Mouse (Mus musculus) right cerebral cortex, postnatal 25 days (tissue): ENCODE data around the gene Mrrf.

Experiments used
- DNase-seq: peaks from one replicate; pipeline ENCODE4 v3.0.0; 2022

Mrrf gene

GRCm38 (mm10) chr2:36136300-36136941 is at the start of gene Mrrf, which contains the start of gene Rbm18:
Gene Mrrf, plus strand, starts transcription at chr2:36136389.
Gene Rbm18, minus strand, starts transcription at chr2:36136773.
- DNase-seq, result peak; percentile 95

DNA sequence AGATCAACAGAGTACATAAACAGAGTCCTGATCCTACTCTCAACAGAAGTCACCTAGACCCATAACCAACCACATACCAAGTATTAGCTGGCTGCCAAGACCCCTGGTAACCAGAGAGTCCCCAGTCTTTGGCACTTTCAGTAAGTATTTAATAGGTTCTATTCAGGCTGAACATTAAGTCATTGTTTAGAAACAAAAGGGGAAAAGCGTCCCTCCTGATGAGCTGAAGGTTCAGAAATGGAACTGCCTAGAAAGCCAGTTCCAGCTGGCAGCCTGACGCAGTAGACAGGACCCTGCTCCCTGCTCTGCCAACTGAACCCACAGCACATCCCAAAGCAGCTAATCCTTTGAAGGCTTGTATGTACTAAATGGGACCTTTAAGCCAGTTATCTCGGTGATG is 47.0 kb upstream of the Mrrf start:
- no peak for DNase-seq

- DNase-seq, result no peak
Measured at GRCm38 (mm10) chr2:36090853-36091741, 45.1 kb upstream of the Mrrf start.

GRCm38 (mm10) chr2:36092748-36093147 is 43.4 kb upstream of the Mrrf start:
- no peak for DNase-seq

- no peak for DNase-seq
Measured at GRCm38 (mm10) chr2:36093301-36093700, 42.9 kb upstream of the Mrrf start.

GRCm38 (mm10) chr2:36093914-36094475 is 42.2 kb upstream of the Mrrf start:
- peak; percentile 38 for DNase-seq

- DNase-seq, result no peak
Measured at GRCm38 (mm10) chr2:36097129-36097815, 38.9 kb upstream of the Mrrf start.

GRCm38 (mm10) chr2:36098021-36098420 is 38.2 kb upstream of the Mrrf start:
- no peak for DNase-seq

DNA sequence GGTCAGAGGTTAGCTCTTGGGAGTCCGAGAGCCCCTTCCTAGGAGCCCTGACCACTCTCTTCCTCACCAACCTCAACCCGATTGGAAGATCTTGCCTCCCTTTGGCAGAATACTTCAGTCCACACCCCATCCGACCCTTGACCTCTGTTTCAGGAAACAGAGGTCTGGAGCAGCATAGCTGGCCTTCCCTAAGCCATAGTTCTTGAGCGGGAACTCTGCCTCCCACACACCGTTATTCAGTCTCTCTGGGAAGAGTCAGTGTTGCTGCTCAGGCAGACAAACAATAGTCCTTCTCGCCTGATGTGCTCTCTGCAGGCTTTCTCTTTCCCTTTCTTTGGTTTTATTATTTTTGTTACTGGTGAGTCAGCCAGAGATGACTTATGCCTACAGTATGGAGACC is 36.5 kb upstream of the Mrrf start:
- DNase-seq, result no peak

- no peak for DNase-seq
Measured at GRCm38 (mm10) chr2:36101866-36102558, 34.2 kb upstream of the Mrrf start.

- DNase-seq, result no peak
Measured at GRCm38 (mm10) chr2:36102559-36102946, 33.6 kb upstream of the Mrrf start.

- DNase-seq, result no peak
Measured at GRCm38 (mm10) chr2:36103069-36103554, 33.1 kb upstream of the Mrrf start.

- no peak for DNase-seq
Measured at GRCm38 (mm10) chr2:36103555-36104367, 32.4 kb upstream of the Mrrf start.

DNA sequence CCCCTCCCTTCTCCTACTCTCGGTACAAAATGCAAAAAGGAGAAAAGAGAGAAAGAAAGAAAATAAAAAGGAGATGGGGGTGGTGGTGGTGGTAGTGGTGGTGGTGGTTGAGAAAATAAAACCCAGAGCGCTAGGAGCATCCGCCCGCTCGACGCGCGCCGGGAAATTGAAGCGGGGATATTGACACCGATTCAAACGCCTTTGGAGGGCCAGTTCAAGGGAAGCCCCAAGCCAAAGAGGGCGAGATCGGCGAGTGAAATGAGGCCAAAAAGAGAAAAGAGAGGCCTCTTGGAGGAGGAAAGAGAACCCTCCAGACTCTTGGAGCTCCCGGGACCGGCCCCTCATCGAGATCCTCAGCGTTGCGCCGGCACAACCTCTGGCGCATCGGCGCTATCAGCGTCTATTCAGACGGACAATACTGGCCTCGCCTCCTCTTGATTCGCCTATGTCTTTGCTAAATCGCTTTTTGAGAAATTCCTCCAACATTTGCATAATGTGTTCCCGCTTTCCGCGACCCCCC is 31.7 kb upstream of the Mrrf start:
- no peak for DNase-seq

DNA sequence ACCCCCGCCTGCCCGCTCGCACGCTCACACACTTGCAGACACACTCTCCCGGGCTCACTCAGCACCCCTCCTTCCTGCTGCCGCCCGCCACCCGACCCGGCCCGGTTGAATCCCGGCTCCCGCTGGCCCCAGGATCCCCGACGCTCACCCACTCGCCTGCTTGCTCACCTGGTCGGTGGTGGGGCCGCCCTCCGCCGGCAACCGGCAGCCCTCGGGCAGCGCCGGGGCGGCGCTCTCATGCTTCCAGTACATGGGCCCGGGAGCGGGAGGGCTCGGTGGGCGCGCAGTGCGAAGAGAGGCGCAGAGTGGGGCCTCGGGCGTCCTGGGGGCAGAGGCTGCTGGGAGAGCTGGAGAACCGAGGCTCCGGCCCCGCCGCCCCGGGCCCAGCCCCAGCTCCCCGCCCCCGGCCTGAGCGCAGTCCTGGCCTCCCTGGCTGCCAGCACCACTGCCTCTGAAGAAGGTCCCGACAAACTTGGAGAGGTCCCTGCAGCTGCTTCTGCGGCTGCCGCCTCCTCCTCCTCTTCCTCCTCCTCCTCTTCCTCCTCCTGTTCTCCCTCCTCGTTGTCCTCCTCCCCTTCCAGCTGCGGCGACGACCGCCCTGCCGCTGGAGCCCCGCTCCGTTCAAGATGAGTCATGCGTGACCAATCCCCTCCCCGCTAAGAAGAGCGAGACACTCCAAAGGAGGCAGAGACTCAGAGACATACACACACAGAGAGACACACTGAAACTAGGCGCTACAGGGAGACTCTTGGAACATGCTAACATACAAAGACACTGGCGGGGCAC is 31.0 kb upstream of the Mrrf start, which contains the start of gene Lhx6:
Gene Lhx6, minus strand, starts transcription at position 453 of the 786 bp plus-strand sequence.
- DNase-seq, result no peak

DNA sequence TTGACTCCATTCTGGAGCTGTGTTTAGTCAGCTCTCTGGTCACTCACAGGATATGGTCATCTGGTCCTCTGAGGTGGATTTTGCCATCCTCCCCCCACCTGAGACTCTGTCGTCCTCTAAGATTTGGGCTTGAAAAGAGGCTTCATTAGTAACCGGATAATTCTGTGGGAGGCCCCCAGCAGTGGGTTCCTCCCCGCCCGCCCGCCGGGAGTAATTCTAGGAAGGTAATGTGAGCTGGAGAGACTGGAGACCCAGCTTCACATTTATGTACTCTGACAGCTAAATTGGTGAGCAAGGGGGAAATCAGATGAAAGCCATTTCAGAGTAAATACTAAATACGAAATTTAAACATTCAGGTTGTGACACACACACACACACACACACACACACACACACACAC is 27.6 kb upstream of the Mrrf start:
- no peak for DNase-seq

- no peak for DNase-seq
Measured at GRCm38 (mm10) chr2:36112632-36113031, 23.6 kb upstream of the Mrrf start.

DNA sequence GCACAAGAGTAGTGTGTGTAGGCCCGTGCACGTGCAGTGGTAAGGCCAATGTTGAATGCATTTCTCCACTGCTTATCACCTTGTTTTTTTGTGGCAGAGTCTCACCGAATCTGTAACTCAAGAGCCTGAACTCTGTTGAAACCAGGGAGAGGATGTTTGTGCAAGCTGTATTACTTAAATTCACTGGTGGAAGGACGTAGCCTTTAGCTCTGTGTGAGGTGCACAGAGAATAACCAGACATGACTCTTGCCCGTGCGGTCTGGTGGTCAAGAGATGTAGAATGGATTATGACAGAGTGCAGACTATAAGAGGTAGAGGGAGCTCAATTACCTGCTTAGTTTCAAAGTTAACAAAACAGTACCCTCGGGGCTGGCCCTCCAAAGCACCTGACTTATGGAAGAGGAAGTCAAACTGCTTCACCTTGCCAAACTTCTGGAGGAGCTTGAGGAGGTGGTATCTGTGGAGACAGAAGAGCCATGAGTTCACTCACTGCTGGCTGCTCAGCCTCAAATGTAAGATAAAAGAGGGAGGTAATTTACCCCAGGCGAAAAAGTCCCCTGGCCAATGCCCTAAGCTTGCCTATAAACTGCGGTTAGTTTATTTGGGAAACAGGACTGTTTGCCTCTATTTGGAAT is 9.3 kb upstream of the Mrrf start:
- DNase-seq, result no peak

DNA sequence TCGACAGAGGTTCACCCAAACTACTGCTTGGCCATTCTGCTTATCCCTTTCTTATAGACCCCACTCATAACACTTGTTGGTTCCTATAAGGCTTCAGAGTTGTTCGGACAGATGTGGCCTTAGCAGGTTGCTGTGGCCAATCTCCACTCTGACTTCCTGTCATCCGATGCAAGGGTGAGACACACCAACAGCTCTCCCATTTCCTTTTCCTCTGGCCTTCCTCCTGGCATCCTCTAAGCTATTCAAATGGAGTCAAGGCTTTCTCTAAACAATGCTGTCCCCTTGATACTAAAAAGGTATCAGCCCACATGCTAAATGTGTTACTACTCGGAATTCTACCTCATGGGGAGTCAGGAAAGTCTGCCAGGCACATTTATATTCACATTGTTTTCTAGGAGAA is 8.2 kb upstream of the Mrrf start:
- no peak for DNase-seq

DNA sequence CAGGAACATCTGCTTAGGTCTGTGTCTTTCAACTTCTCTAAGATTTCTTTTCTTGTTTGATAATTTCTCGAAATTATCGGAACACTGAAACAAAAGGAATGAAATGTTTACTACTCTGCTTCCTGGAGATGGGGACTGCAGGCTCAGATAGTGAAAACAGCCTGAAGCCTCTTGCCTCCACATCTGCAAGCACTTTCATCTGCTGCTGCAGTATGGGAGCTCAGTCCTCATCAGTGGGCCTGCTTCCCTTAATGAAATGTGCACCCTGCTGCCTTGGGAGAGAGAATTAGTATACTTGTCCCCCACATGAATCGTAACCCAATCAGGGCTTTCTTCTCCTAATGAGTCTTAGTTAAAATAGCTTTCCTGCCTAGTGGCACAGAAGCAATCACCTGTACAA is 7.1 kb upstream of the Mrrf start:
- DNase-seq, result no peak
